Mouse (Mus musculus) limb, embryonic 15.5 days (tissue): Measurements from ENCODE around the gene Fam219a. TPM values are rescaled to one million over a fixed set of nuclear protein-coding genes. Genes with fewer than 3 reads are reported as not detected.

Source experiments
- ATAC-seq: fragments of 200-750 bp; cut with Nextera tagmentation; 2 replicates; pipeline ENCODE4 v1.8.0; 2017; ENCODE audit warnings: low read depth, moderate TSS enrichment; ENCODE audit not compliant: insufficient number of reproducible peaks, low FRiP score, low TSS enrichment
- H3K27ac ChIP-seq: fragments of 300-500 bp; sonication (generic); 2 replicates; pipeline ENCODE4 v1.5.1; 2015; ENCODE audit warnings: moderate library complexity, mild to moderate bottlenecking, inconsistent platforms
- H3K27me3 ChIP-seq: fragments of 300-500 bp; sonication (generic); 2 replicates; pipeline ENCODE4 v1.6.1; 2015; ENCODE audit warnings: inconsistent platforms
- H3K36me3 ChIP-seq: fragments of 300-500 bp; sonication (generic); 2 replicates; pipeline ENCODE4 v1.6.1; 2015; ENCODE audit warnings: inconsistent platforms
- H3K4me1 ChIP-seq: fragments of 300-500 bp; sonication (generic); 2 replicates; pipeline ENCODE4 v1.6.1; 2015; ENCODE audit warnings: inconsistent platforms
- H3K4me2 ChIP-seq: fragments of 300-500 bp; sonication (generic); 2 replicates; pipeline ENCODE4 v1.6.1; 2015; ENCODE audit warnings: mild to moderate bottlenecking, inconsistent platforms
- H3K4me3 ChIP-seq: fragments of 300-500 bp; sonication (generic); 2 replicates; pipeline ENCODE4 v1.5.1; 2015; ENCODE audit warnings: mild to moderate bottlenecking, inconsistent platforms
- H3K9ac ChIP-seq: fragments of 300-500 bp; sonication (generic); 2 replicates; pipeline ENCODE4 v1.6.1; 2015; ENCODE audit warnings: inconsistent platforms
- H3K9me3 ChIP-seq: fragments of 300-500 bp; sonication (generic); 2 replicates; pipeline ENCODE4 v1.6.1; 2016; ENCODE audit warnings: inconsistent platforms
- WGBS: fragments of 180-500 bp; shearing (Covaris S2); methylation state at CpG from one replicate; pipeline ENCODE4 v1.1.7; 2015; 5-methylcytosine and 5-hydroxymethylcytosine counted together
- polyA plus RNA-seq: library from polyadenylated mRNA; unstranded; fragments of >200 nt; fragmentation: Nextera tagmentation; extraction: Ambion mirVana; gene quantifications from 2 replicates; pipeline ENCODE4 v1.2.1, GENCODE M21; 2015

Fam219a gene
- polyA plus RNA-seq, 1 experiment from 2014 or later = 2.7 TPM

DNA sequence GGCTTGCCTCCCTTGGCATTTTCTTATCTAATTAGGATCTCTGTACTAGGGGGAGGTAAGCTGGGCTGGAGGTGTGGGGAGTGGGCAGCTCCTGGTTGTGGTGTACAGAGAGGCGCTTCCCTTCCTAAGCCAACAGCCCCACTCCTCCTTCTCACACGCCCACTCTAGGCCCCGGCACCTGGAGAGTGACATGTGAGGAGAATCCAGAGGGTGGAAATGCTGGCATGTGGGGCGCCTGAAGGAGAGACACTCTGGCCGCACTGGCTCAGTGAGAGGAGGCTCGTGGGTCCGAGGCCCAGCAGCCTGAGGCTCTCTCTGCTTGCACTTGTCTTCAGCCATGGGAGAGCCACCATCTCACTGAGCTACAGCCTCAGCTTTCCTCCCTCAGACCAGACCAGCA lies 51.0 kb downstream of the Fam219a start:
- WGBS = 62% methylated on average over 7 of the region's 7 CpGs

DNA sequence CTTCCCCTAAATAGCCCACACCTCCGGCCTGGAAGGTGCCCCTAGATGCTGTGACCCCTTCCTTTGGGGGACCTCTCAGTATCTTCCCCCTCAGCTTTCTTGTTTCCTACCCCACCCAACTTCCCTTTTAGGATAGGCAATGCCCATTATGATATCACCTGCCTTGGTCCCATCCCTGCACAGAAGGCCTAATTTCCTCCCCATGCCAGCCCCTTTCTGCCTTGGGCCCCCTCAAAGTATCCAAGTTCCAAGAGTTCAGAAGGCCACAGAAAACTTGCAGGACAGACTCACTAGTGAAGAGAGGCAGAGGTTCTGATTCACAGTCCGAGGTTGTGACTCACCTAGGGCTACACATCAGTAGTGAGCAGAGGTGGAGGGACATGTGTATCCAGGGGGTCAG lies 52.1 kb downstream of the Fam219a start, which contains the start of gene 1110017D15Rik:
Gene 1110017D15Rik (minus strand): TSS at position 101 of the 400 bp plus-strand sequence.
- Histone ChIP-seq H3K27ac (no peak within 1 kb of the TSS), H3K4me1 (peaks cover 8% of the 10 kb centered on the region), H3K9ac (no peak within 1 kb of the TSS)

More for the DNA sequence above, 51.0 kb downstream of the Fam219a start:
- H3K9me3 ChIP-seq = no peaks in the 10 kb centered on the region
- no peak for ATAC-seq
- peaks cover 22% of the 10 kb centered on the region for H3K27me3 ChIP-seq
- H3K4me1 ChIP-seq = peaks cover 5% of the 10 kb centered on the region
- H3K4me2 ChIP-seq = no peak overlapping the region
- H3K4me3 ChIP-seq = no peak overlapping the region
- H3K27ac ChIP-seq = no peak overlapping the region
- no peaks in the 10 kb centered on the region for H3K36me3 ChIP-seq
- H3K9ac ChIP-seq = no peak overlapping the region

DNA sequence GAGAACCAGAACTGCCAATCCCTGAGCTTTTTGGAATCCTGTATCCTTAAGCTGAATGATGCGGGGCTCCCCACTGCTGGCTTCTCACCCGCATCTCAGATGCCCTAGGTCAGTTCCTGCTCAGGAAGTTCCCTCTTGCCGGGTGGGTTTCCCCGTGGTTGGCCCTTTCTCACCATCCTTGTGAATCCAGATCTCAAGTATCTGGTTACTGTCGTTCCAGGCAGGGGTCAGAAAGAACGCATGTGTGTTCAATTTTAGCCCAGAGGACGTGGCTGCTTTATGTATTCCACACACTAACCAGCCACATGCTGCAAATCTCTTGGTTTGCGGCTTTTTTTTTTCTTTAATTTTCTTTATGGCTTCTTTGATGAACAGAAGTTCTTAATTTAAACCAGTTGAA lies 55.6 kb downstream of the Fam219a start:
- Histone ChIP-seq H3K9ac (no peak overlapping the region), H3K4me2 (no peak overlapping the region), H3K4me1 (peaks cover 8% of the 10 kb centered on the region), H3K4me3 (no peak overlapping the region), H3K27me3 (0 out of 2 replicates have a peak, but pooled peaks cover 11% of the 10 kb centered on the region), H3K9me3 (no peaks in the 10 kb centered on the region), H3K27ac (peak overlapping the region; percentile 3; the same call in 1 of the 2 replicates), H3K36me3 (no peaks in the 10 kb centered on the region)
- 9% methylated on average over 8 of the region's 8 CpGs for WGBS
- no peak for ATAC-seq

More for the DNA sequence above, 52.1 kb downstream of the Fam219a start, which contains the start of gene 1110017D15Rik:
- no peak within 1 kb of the TSS for H3K4me2 ChIP-seq
- H3K4me3 ChIP-seq = no peak within 1 kb of the TSS
- no peaks in the 10 kb centered on the region for H3K36me3 ChIP-seq
- no peaks in the 10 kb centered on the region for H3K9me3 ChIP-seq
- no peak for ATAC-seq
- H3K27me3 ChIP-seq = peaks cover 22% of the 10 kb centered on the region
- WGBS = 86% methylated on average over 2 of the region's 2 CpGs

DNA sequence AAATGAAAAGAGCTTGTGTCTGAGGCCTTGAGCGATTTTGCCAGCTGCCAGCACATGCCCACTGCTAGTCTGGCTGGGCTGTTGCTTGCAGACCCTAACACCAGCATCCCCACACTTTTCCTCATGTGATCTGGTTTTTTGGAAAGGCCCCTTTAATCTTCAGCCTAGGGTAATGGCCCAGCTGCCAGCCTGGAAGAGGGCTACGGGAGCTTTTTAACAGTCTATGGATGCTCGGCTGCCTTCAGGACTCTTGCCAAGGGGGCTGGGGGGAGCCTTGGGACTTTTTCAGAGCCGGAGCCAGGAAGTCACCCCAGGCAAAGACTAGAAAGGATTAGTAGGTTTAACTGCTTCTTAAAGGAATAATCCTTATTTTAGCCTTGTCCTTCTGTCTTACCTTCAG lies 56.0 kb downstream of the Fam219a start:
- no peak for ATAC-seq
- 15% methylated on average over 4 of the region's 4 CpGs for WGBS
- Histone ChIP-seq H3K4me3 (no peak overlapping the region), H3K9ac (no peak overlapping the region), H3K4me2 (no peak overlapping the region), H3K36me3 (no peaks in the 10 kb centered on the region), H3K27ac (peak overlapping the region; percentile 3; the same call in 1 of the 2 replicates), H3K9me3 (no peaks in the 10 kb centered on the region), H3K4me1 (peaks cover 8% of the 10 kb centered on the region), H3K27me3 (peaks cover 15% of the 10 kb centered on the region)

DNA sequence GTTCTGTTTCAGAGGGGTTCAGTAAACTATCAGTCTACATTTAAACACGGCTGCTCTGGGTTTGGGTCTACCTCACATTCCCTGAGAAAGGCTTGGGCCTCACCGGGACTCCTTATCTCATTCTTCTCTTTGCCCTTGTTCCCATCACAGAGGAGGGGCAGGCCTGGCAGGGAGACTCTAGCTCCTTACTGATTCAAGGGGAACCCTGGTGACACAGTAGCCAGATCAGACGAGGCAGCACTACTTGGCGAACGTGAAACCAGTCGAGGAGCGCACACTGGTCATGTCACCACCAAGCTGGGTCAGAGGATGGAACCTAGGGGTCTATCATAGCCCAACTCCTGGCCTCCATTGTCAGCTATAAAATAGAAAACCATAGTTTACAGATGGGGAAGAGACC lies 61.3 kb downstream of the Fam219a start:
- Histone ChIP-seq H3K36me3 (no peaks in the 10 kb centered on the region), H3K9ac (no peak overlapping the region), H3K27ac (no peak overlapping the region), H3K9me3 (no peaks in the 10 kb centered on the region), H3K27me3 (peaks cover 37% of the 10 kb centered on the region), H3K4me3 (no peak overlapping the region), H3K4me1 (peaks cover 21% of the 10 kb centered on the region), H3K4me2 (no peak overlapping the region)
- 53% methylated on average over 7 of the region's 7 CpGs for WGBS
- no peak for ATAC-seq

DNA sequence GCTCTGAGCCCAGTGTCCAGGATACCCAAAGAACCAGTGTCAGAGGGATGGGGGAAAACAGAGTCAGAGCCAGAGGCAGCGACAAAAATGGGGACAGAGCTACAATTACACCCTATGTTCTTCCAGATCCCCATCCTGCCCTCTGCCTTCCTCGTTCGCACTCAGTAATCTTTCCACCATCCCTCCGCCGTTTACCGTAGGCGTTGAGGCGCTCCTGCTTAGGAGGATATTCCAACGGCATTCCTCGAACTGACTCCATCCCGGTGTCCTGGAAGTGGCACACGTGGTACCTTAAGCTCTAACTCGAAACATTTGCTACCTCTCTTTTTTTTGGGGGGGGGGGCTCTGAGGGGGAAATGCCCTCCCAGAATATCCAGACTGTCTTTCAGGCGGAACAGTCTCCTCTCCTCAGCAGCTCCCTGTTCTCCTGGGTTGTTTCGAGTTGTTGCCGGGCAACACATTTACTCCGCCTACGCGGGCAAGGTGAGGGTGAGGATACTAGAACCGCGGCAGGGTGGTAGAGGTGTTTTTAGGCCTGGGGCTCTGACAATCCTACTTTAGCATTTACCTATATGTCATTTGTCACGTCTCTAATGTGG lies 61.9 kb downstream of the Fam219a start:
- Histone ChIP-seq H3K4me3 (peak overlapping the region; percentile 50), H3K27me3 (peaks cover 42% of the 10 kb centered on the region), H3K27ac (no peak overlapping the region), H3K4me2 (peak overlapping the region; percentile 94), H3K36me3 (no peaks in the 10 kb centered on the region), H3K9ac (peak overlapping the region; percentile 45), H3K9me3 (no peaks in the 10 kb centered on the region), H3K4me1 (peaks cover 27% of the 10 kb centered on the region)
- ATAC-seq = no peak
- 5% methylated on average over 22 of the region's 22 CpGs for WGBS

DNA sequence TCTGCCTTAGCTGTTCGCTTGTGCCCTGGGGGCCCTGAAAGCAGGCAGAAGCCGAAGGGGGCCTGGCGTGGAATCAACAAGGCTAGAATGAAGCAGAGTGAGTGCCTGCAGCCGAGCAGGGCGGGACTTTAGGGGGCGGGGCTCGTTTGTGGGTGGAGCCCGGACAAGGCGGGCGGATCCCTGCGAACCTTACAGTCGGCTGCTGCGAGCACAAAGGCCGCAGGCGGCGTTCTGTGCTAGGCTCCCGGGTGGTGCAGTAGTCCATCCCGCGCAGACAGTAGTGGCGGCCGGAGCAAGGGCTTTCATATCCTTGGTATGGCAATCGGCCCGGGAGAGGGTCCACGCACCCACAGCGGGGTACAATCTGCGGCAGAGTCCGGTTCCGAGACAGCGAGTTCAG lies 62.4 kb downstream of the Fam219a start:
- WGBS = under 1% methylated on average over 29 of the region's 29 CpGs
- peaks cover 32% of the 10 kb centered on the region for H3K4me1 ChIP-seq
- H3K27ac ChIP-seq = no peak overlapping the region
- peak overlapping the region; percentile 45 for H3K9ac ChIP-seq
- peak; percentile 40; the same call in 1 of the 2 replicates for ATAC-seq
- peak overlapping the region; percentile 94 for H3K4me2 ChIP-seq
- H3K4me3 ChIP-seq = peak overlapping the region; percentile 50
- H3K27me3 ChIP-seq = peaks cover 47% of the 10 kb centered on the region
- H3K9me3 ChIP-seq = no peaks in the 10 kb centered on the region
- no peaks in the 10 kb centered on the region for H3K36me3 ChIP-seq

DNA sequence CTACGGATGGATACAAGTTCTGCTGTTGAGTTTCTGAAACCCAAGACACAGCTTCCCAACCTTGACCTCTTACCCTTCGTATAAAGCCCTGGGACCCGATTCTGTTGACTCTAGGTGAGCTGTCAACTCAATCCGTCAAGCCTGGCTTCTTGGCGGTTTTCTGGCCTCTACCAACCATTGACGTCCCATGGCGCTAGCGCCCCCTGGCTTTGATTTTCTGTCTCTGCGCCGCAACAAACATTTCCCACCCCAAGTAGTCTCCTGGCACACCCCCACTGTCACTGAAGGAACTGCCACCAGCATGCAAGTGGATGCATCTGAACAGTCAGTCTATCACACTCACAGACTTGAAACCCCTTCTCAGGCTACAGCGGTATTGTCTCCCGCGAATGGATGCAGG lies 63.2 kb downstream of the Fam219a start:
- Histone ChIP-seq H3K27me3 (peaks cover 51% of the 10 kb centered on the region), H3K9ac (no peak overlapping the region), H3K9me3 (no peaks in the 10 kb centered on the region), H3K36me3 (no peaks in the 10 kb centered on the region), H3K27ac (no peak overlapping the region), H3K4me1 (peaks cover 32% of the 10 kb centered on the region), H3K4me2 (no peak overlapping the region; the same call in 1 of the 2 replicates), H3K4me3 (no peak overlapping the region)
- WGBS = 14% methylated on average over 13 of the region's 13 CpGs
- no peak for ATAC-seq

DNA sequence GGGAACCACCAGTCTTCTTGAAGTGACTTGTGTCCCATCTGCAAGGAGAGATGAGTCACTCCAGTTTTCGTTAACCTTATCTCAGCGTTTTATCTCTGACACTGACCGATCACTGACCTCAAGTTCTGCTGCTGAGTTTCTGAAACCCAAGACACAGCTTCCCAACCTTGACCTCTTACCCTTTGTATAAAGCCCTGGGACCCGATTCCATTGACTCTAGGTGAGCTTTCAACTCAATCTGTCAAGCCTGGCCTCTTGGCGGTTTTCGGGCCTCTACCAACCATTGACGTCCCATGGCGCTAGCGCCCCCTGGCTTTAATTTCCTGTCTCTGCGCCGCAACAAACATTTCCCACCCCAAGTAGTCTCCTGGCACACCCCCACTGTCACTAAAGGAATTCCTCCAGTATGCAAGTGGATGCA lies 64.2 kb downstream of the Fam219a start:
- no peak overlapping the region for H3K27ac ChIP-seq
- peaks cover 32% of the 10 kb centered on the region for H3K4me1 ChIP-seq
- no peaks in the 10 kb centered on the region for H3K9me3 ChIP-seq
- H3K4me2 ChIP-seq = no peak overlapping the region
- 57% methylated on average over 11 of the region's 11 CpGs for WGBS
- H3K27me3 ChIP-seq = peaks cover 58% of the 10 kb centered on the region
- H3K9ac ChIP-seq = no peak overlapping the region
- no peak for ATAC-seq
- no peak overlapping the region for H3K4me3 ChIP-seq
- no peaks in the 10 kb centered on the region for H3K36me3 ChIP-seq

DNA sequence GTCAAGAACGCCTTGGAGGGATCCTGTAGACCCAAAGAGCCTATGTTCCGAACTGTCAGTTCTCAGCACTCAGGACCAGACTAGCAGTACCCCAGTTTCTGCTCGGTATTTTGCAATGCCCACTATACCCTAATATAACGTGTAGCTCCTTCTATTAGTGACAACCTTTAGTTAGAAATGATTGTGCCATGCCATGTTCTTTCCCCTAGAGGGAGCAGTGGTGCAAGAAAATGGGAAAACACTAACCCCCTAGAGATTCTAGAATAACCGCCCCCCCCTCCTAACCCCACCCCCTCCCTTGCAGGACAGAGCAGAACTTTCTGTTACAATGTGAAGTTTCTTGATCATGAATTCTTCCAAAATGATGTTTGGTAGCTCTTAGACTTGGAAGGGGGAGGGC lies 65.0 kb downstream of the Fam219a start:
- no peaks in the 10 kb centered on the region for H3K9me3 ChIP-seq
- WGBS = 72% methylated on average over 5 of the region's 5 CpGs
- H3K4me2 ChIP-seq = no peak overlapping the region
- H3K27me3 ChIP-seq = peaks cover 66% of the 10 kb centered on the region
- H3K9ac ChIP-seq = no peak overlapping the region
- H3K36me3 ChIP-seq = no peaks in the 10 kb centered on the region
- H3K27ac ChIP-seq = no peak overlapping the region
- ATAC-seq = no peak
- peaks cover 35% of the 10 kb centered on the region for H3K4me1 ChIP-seq
- no peak overlapping the region for H3K4me3 ChIP-seq

DNA sequence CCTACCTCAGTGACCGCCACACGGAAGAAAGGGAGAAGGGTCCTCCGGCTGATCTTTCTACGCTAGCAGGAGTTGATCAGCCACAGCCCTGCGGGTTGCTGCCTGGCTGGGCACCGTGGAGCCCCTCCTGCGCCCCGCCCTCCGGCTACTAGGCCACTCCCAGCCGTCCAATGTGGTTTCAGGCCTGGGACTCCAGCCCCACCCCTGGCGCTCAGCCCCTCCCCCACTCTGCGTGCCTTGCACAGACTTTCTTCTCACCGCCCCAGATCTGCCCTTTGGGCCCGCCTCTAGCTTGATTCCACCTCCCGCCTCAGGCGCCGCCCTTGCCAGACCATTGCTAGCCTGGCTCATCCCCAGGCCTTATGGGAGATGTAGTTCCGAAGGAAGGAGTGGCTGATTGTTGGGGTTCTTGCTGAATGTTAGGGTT lies 66.3 kb downstream of the Fam219a start, which contains the start of gene AI464131:
Gene AI464131 (minus strand): TSS at position 91 of the 427 bp plus-strand sequence.
- peak; percentile 93 for ATAC-seq
- Histone ChIP-seq H3K4me2 (peak within 1 kb of the TSS; percentile 67), H3K4me3 (peak within 1 kb of the TSS; percentile 43), H3K4me1 (peaks cover 47% of the 10 kb centered on the region), H3K27ac (peak within 1 kb of the TSS; percentile 47), H3K9me3 (no peaks in the 10 kb centered on the region), H3K9ac (peak within 1 kb of the TSS; percentile 33; the same call in 1 of the 2 replicates), H3K27me3 (peaks cover 71% of the 10 kb centered on the region), H3K36me3 (no peaks in the 10 kb centered on the region)
- WGBS = 1% methylated on average over 18 of the region's 18 CpGs

DNA sequence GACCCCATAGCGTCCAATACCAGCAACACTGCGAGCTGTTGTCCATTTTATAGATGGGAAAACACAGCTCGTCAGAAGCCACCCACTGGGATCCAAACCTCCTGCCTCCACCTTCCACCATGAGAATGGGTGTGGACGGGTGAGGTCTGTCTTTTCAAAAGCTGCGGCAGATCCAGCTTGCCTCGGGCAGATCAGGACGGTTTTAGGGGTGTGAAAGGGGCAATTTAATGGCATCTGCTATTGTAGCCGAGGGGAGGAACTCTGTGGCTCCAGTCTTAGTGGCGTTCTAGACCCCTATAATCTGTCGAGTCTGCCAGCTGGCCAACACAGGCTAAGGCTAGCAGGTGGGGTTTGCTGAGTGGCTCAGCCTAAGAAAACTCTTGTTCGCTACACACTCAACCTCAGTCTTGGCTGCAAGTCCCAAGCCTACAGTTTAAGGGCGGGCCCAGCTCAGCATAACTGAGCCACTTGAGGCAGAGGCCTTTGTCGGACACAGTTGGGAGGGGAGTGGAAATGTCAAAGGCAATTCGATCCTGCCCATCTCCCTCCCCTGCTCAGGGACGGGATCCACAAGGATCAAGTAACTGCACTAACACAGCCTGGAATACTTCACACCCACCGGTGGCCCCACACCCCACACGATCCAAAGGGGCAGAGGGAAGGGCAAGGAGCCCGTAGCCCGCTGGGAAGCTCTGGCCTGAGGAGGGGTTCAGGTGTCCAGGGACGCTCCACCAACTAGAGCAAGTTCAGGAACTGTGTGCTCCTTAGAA lies 67.0 kb downstream of the Fam219a start:
- Histone ChIP-seq H3K9me3 (no peaks in the 10 kb centered on the region), H3K36me3 (no peaks in the 10 kb centered on the region), H3K4me2 (peak overlapping the region; percentile 67), H3K9ac (peak overlapping the region; percentile 33; the same call in 1 of the 2 replicates), H3K4me3 (peak overlapping the region; percentile 43), H3K27me3 (peaks cover 71% of the 10 kb centered on the region), H3K4me1 (peaks cover 48% of the 10 kb centered on the region), H3K27ac (peak overlapping the region; percentile 47)
- peak; percentile 50 for ATAC-seq
- WGBS = 10% methylated on average over 20 of the region's 20 CpGs
